Mouse (Mus musculus) erythroblast, embryonic 14.5 days (primary cell): ENCODE measurements around the gene Ufc1. TPM values are rescaled to one million over a fixed set of nuclear protein-coding genes. Genes with fewer than 3 reads are reported as not detected.

Experiments
- H3K27me3 ChIP-seq: 2 replicates; pipeline ENCODE4 v1.6.1; 2012; ENCODE audit warnings: inconsistent platforms; ENCODE audit not compliant: control insufficient read depth
- H3K36me3 ChIP-seq: 2 replicates; pipeline ENCODE4 v1.6.1; 2012; ENCODE audit warnings: mild to moderate bottlenecking, inconsistent platforms; ENCODE audit not compliant: control insufficient read depth
- H3K4me1 ChIP-seq: 2 replicates; pipeline ENCODE4 v1.6.1; 2012; ENCODE audit warnings: inconsistent platforms; ENCODE audit not compliant: control insufficient read depth
- H3K4me3 ChIP-seq: replicated peaks from 2 replicates; pipeline ENCODE3; 2012; ENCODE audit warnings: moderate library complexity, mild to moderate bottlenecking, inconsistent platforms
- H3K9me3 ChIP-seq: 2 replicates; pipeline ENCODE4 v1.6.1; 2012; ENCODE audit warnings: low read length, inconsistent platforms, mixed read lengths; ENCODE audit not compliant: control insufficient read depth
- GATA1 ChIP-seq: IDR thresholded peaks from 2 replicates; pipeline ENCODE4 v1.6.1; 2012; ENCODE audit warnings: low read length, inconsistent platforms, mixed read lengths
- TAL1 ChIP-seq: IDR thresholded peaks from 3 replicates; pipeline ENCODE4 v1.6.1; 2012; ENCODE audit warnings: low read length, inconsistent platforms, mixed read lengths
- polyA plus RNA-seq: library from polyadenylated mRNA; stranded (reverse); fragments of >175 nt; gene quantifications from 2 replicates; pipeline ENCODE4 v1.2.3, GENCODE M21; 2012

The Ufc1 gene
- polyA plus RNA-seq, 1 experiment, result 4.8 TPM

GRCm38 (mm10) chr1:171293351-171293750 lies 1.5 kb downstream of the Ufc1 start:
- peak overlapping the region; percentile 96 for H3K4me3 ChIP-seq
- peaks cover 47% of the 10 kb centered on the region for H3K4me1 ChIP-seq
- H3K36me3 ChIP-seq, result peaks cover 23% of the 10 kb centered on the region
- TF ChIP-seq GATA1 (no peak), TAL1 (no peak)
- H3K9me3 ChIP-seq, result peaks cover 5% of the 10 kb centered on the region; the same call in 1 of the 2 replicates
- H3K27me3 ChIP-seq, result peaks cover 25% of the 10 kb centered on the region

- Histone ChIP-seq H3K9me3 (0 out of 2 replicates have a peak, but pooled peaks cover 2% of the 10 kb centered on the region), H3K36me3 (peaks cover 61% of the 10 kb centered on the region), H3K4me3 (peak overlapping the region; percentile 88), H3K27me3 (no peaks in the 10 kb centered on the region), H3K4me1 (peaks cover 75% of the 10 kb centered on the region)
- TF ChIP-seq GATA1, result no peak
- TF ChIP-seq TAL1, result no peak
Measured at GRCm38 (mm10) chr1:171288328-171288727, 6.5 kb downstream of the Ufc1 start.

DNA sequence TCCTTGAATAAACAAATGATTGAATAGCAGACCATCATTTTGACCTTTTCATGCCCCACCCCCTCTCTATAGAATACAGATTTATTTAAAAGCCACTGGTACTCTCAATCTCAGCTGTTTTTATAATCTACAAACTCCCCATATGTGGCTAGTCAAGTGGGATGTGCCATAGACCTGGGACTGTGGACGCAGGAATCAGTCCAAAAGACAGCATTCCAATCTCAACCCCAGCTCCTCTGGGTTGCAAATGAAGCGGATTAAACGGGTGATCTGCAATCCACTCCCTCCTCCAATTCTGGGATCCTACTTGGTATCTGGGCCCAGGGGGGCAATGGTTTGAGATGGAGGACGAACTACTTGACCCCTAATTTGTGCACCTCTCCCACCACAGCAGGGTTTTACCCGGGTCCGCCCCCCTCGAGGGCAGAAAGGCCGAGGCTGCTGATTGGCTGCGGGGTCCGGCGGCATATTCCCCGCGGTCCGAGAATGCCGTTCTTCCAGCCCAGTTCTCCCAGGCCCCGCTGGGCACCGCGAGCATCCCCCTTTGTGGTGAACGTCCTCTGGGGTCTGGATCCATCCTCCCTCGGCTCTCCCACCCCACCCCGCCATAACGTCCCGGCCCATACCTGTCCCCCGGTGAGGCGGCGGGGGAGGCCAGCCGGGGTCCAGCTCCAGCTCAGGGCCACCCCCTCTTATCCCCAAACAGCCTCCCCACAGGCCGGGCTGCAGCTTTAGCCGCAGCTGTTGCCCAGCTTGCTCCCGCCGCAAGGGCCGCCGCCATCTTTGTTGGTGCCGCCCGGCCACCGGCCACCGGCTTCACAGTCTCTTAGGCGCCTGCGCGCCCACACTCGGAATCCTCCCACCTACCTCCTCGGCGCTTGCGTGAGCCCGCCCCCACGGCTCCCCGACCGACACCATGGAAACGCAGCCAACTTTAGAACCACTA lies 7.4 kb downstream of the Ufc1 start, which contains the start of gene Usp21:
Usp21 (minus strand) TSS at position 856 of the 946 bp plus-strand sequence.
- peaks cover 69% of the 10 kb centered on the region for H3K36me3 ChIP-seq

GRCm38 (mm10) chr1:171286517-171286916 lies 8.3 kb downstream of the Ufc1 start:
- TF ChIP-seq GATA1, result no peak
- no peak for TF ChIP-seq TAL1
- peak overlapping the region; percentile 88 for H3K4me3 ChIP-seq
- H3K36me3 ChIP-seq, result peaks cover 71% of the 10 kb centered on the region
- H3K9me3 ChIP-seq, result no peaks in the 10 kb centered on the region
- H3K4me1 ChIP-seq, result peaks cover 71% of the 10 kb centered on the region
- H3K27me3 ChIP-seq, result no peaks in the 10 kb centered on the region

More for the DNA sequence above, 7.4 kb downstream of the Ufc1 start, which contains the start of gene Usp21:
- Histone ChIP-seq H3K9me3 (0 out of 2 replicates have a peak, but pooled peaks cover under 1% of the 10 kb centered on the region), H3K4me3 (peak within 1 kb of the TSS; percentile 88), H3K27me3 (no peaks in the 10 kb centered on the region), H3K4me1 (peaks cover 75% of the 10 kb centered on the region)
- no peak for TF ChIP-seq TAL1
- no peak for TF ChIP-seq GATA1

DNA sequence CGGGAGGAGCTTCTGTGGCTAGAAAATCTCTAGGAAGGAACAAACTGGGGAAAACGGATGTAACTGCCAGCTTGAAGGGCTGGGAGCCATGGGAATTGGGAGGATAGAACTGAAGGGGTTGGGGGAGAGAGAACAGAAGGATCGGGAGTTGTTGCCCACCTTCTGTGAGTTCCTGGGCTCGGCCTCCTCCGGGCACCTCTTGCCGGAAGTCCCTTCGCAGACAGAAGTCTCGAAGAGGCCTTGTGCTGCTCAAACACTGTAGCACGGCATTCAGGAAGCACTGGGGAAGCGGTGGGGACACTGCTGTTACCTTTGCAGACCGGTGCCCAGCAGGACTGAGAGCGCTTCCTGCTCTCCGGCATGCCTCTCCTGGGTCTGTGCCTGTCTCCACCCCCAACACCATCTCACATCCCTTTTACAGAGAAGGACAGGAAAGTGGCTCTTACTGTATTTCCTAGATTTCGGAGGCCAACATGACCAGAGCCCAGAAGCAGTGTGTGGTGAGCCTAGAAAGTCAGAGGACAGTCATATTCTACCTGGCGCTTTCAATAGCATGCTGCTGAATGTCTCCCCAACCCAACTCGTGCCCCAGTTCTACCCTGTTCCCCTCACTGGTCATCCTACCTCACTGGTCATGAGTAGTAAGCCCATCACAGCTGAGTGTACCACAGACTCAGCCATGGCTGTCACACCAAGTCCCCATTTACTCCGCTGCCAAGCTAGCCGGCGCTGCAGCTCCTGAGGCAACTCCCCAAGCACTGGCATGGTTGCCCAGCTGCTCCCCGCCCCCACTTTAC lies 9.5 kb downstream of the Ufc1 start:
- Histone ChIP-seq H3K4me3 (peak overlapping the region; percentile 15), H3K36me3 (peaks cover 74% of the 10 kb centered on the region), H3K9me3 (no peaks in the 10 kb centered on the region), H3K4me1 (peaks cover 66% of the 10 kb centered on the region), H3K27me3 (no peaks in the 10 kb centered on the region)
- TF ChIP-seq GATA1 (no peak), TAL1 (no peak)

- TF ChIP-seq TAL1 (no peak), GATA1 (no peak)
- Histone ChIP-seq H3K36me3 (peaks cover 76% of the 10 kb centered on the region), H3K4me1 (peaks cover 66% of the 10 kb centered on the region), H3K4me3 (no peak overlapping the region), H3K27me3 (no peaks in the 10 kb centered on the region), H3K9me3 (no peaks in the 10 kb centered on the region)
Measured at GRCm38 (mm10) chr1:171284491-171284890, 10.3 kb downstream of the Ufc1 start.

GRCm38 (mm10) chr1:171283188-171284160 lies 11.3 kb downstream of the Ufc1 start:
- TF ChIP-seq TAL1 (no peak), GATA1 (no peak)
- H3K4me1 ChIP-seq, result peaks cover 68% of the 10 kb centered on the region
- H3K4me3 ChIP-seq, result peak overlapping the region; percentile 85
- no peaks in the 10 kb centered on the region for H3K27me3 ChIP-seq
- peaks cover 76% of the 10 kb centered on the region for H3K36me3 ChIP-seq
- H3K9me3 ChIP-seq, result no peaks in the 10 kb centered on the region
